Mouse (Mus musculus): ENCODE measurements around the gene Hebp1. TPM values are rescaled to one million over a fixed set of nuclear protein-coding genes. Genes with fewer than 3 reads are reported as not detected.

Hebp1 gene
- polyA plus RNA-seq, 1 experiment: 4.9 TPM

GRCm38 (mm10) chr6:135171736-135172135 is 26.1 kb downstream of the Hebp1 start:
- Histone ChIP-seq H3K4me1 (ENCODE audit: control insufficient read depth, insufficient read depth, insufficient read length, low read length) (peaks cover 5% of the 10 kb centered on the region), H3K27ac (ENCODE audit: insufficient read depth, low read depth, low read length) (no peak overlapping the region), H3K36me3 (ENCODE audit: control insufficient read depth, insufficient read depth, low read length) (no peaks in the 10 kb centered on the region), H3K4me3 (ENCODE audit: low read depth, low read length) (no peak overlapping the region), H3K27me3 (ENCODE audit: control insufficient read depth, insufficient read depth, low read length) (no peaks in the 10 kb centered on the region)
- TF ChIP-seq POLR2A (IDR thresholded peaks at IDR 0.05; ENCODE audit: low read depth, low read length): no peak
- no peak for TF ChIP-seq CTCF (IDR thresholded peaks at IDR 0.05; ENCODE audit: extremely low read depth, insufficient read length, insufficient replicate concordance, low read depth, low read length)
- WGBS: 92% methylated on average over 14 of the region's 14 CpGs

GRCm38 (mm10) chr6:135169246-135169645 is 28.6 kb downstream of the Hebp1 start:
- 73% methylated on average over 3 of the region's 3 CpGs for WGBS

GRCm38 (mm10) chr6:135168471-135168870 is 29.4 kb downstream of the Hebp1 start:
- peak overlapping the region; percentile 77 for H3K4me3 ChIP-seq (ENCODE audit: low read depth, low read length)
- WGBS: 81% methylated on average over 6 of the region's 6 CpGs
- H3K4me1 ChIP-seq (ENCODE audit: control insufficient read depth, insufficient read depth, insufficient read length, low read length): peaks cover 5% of the 10 kb centered on the region
- no peaks in the 10 kb centered on the region for H3K27me3 ChIP-seq (ENCODE audit: control insufficient read depth, insufficient read depth, low read length)
- no peak overlapping the region for H3K27ac ChIP-seq (ENCODE audit: insufficient read depth, low read depth, low read length)
- TF ChIP-seq POLR2A (IDR thresholded peaks at IDR 0.05; ENCODE audit: low read depth, low read length) (no peak), CTCF (IDR thresholded peaks at IDR 0.05; ENCODE audit: extremely low read depth, insufficient read length, insufficient replicate concordance, low read depth, low read length) (no peak)
- no peaks in the 10 kb centered on the region for H3K36me3 ChIP-seq (ENCODE audit: control insufficient read depth, insufficient read depth, low read length)

More at GRCm38 (mm10) chr6:135169246-135169645, 28.6 kb downstream of the Hebp1 start:
- TF ChIP-seq CTCF (IDR thresholded peaks at IDR 0.05; ENCODE audit: extremely low read depth, insufficient read length, insufficient replicate concordance, low read depth, low read length) (no peak), POLR2A (IDR thresholded peaks at IDR 0.05; ENCODE audit: low read depth, low read length) (no peak)
- H3K36me3 ChIP-seq (ENCODE audit: control insufficient read depth, insufficient read depth, low read length): no peaks in the 10 kb centered on the region
- H3K4me1 ChIP-seq (ENCODE audit: control insufficient read depth, insufficient read depth, insufficient read length, low read length): peaks cover 5% of the 10 kb centered on the region
- H3K4me3 ChIP-seq (ENCODE audit: low read depth, low read length): no peak overlapping the region
- H3K27me3 ChIP-seq (ENCODE audit: control insufficient read depth, insufficient read depth, low read length): no peaks in the 10 kb centered on the region
- H3K27ac ChIP-seq (ENCODE audit: insufficient read depth, low read depth, low read length): no peak overlapping the region

GRCm38 (mm10) chr6:135167380-135168311 is 30.2 kb downstream of the Hebp1 start:
- no peak for TF ChIP-seq POLR2A (IDR thresholded peaks at IDR 0.05; ENCODE audit: low read depth, low read length)
- no peak for TF ChIP-seq CTCF (IDR thresholded peaks at IDR 0.05; ENCODE audit: extremely low read depth, insufficient read length, insufficient replicate concordance, low read depth, low read length)
- 9% methylated on average over 46 of the region's 46 CpGs for WGBS
- H3K4me3 ChIP-seq (ENCODE audit: low read depth, low read length): peak overlapping the region; percentile 77
- H3K27ac ChIP-seq (ENCODE audit: insufficient read depth, low read depth, low read length): peak overlapping the region; percentile 18; the same call in 1 of the 2 replicates
- no peaks in the 10 kb centered on the region for H3K36me3 ChIP-seq (ENCODE audit: control insufficient read depth, insufficient read depth, low read length)
- H3K27me3 ChIP-seq (ENCODE audit: control insufficient read depth, insufficient read depth, low read length): no peaks in the 10 kb centered on the region
- peaks cover 5% of the 10 kb centered on the region for H3K4me1 ChIP-seq (ENCODE audit: control insufficient read depth, insufficient read depth, insufficient read length, low read length)

GRCm38 (mm10) chr6:135166712-135167111 is 31.1 kb downstream of the Hebp1 start:
- 82% methylated on average over 5 of the region's 5 CpGs for WGBS
- Histone ChIP-seq H3K27me3 (ENCODE audit: control insufficient read depth, insufficient read depth, low read length) (no peaks in the 10 kb centered on the region), H3K4me1 (ENCODE audit: control insufficient read depth, insufficient read depth, insufficient read length, low read length) (peaks cover 5% of the 10 kb centered on the region), H3K27ac (ENCODE audit: insufficient read depth, low read depth, low read length) (no peak overlapping the region), H3K36me3 (ENCODE audit: control insufficient read depth, insufficient read depth, low read length) (no peaks in the 10 kb centered on the region), H3K4me3 (ENCODE audit: low read depth, low read length) (no peak overlapping the region)
- no peak for TF ChIP-seq CTCF (IDR thresholded peaks at IDR 0.05; ENCODE audit: extremely low read depth, insufficient read length, insufficient replicate concordance, low read depth, low read length)
- no peak for TF ChIP-seq POLR2A (IDR thresholded peaks at IDR 0.05; ENCODE audit: low read depth, low read length)

- Histone ChIP-seq H3K27ac (ENCODE audit: insufficient read depth, low read depth, low read length) (no peak overlapping the region), H3K4me1 (ENCODE audit: control insufficient read depth, insufficient read depth, insufficient read length, low read length) (peaks cover 5% of the 10 kb centered on the region), H3K36me3 (ENCODE audit: control insufficient read depth, insufficient read depth, low read length) (no peaks in the 10 kb centered on the region), H3K4me3 (ENCODE audit: low read depth, low read length) (no peak overlapping the region), H3K27me3 (ENCODE audit: control insufficient read depth, insufficient read depth, low read length) (no peaks in the 10 kb centered on the region)
- WGBS: 95% methylated on average over 3 of the region's 3 CpGs
- TF ChIP-seq POLR2A (IDR thresholded peaks at IDR 0.05; ENCODE audit: low read depth, low read length) (no peak), CTCF (IDR thresholded peaks at IDR 0.05; ENCODE audit: extremely low read depth, insufficient read length, insufficient replicate concordance, low read depth, low read length) (no peak)
These were observed 31.6 kb downstream of the Hebp1 start for GRCm38 (mm10) chr6:135166262-135166661.

- no peak for TF ChIP-seq CTCF (IDR thresholded peaks at IDR 0.05; ENCODE audit: extremely low read depth, insufficient read length, insufficient replicate concordance, low read depth, low read length)
- no peak for TF ChIP-seq POLR2A (IDR thresholded peaks at IDR 0.05; ENCODE audit: low read depth, low read length)
- 77% methylated on average over 2 of the region's 2 CpGs for WGBS
- no peak overlapping the region for H3K4me3 ChIP-seq (ENCODE audit: low read depth, low read length)
- no peaks in the 10 kb centered on the region for H3K27me3 ChIP-seq (ENCODE audit: control insufficient read depth, insufficient read depth, low read length)
- H3K36me3 ChIP-seq (ENCODE audit: control insufficient read depth, insufficient read depth, low read length): no peaks in the 10 kb centered on the region
- no peak overlapping the region for H3K27ac ChIP-seq (ENCODE audit: insufficient read depth, low read depth, low read length)
- peaks cover 5% of the 10 kb centered on the region for H3K4me1 ChIP-seq (ENCODE audit: control insufficient read depth, insufficient read depth, insufficient read length, low read length)
These were observed 32.1 kb downstream of the Hebp1 start for GRCm38 (mm10) chr6:135165706-135166105.
